In the genomic region with DNA sequence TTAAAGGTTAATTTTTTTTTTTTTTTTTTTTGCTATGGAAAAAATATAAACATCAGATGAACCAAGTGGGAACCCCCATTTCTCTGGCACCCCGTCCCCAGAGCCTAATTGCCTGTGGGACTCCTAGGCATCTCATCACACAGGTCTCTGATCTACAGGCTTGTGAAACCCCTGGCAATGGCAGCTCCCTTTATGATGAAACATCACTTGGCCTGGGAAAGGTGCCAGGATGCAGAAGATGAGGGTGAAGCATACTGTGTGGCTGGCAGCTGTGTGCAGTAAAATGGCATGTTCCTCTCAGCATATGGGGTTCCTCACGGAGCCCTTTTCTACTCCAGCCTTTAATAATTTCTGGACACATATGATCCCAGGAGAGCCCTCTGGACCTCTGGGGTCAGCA, we compare ENCODE assay signal across 8 mouse cellular contexts. TPM values are rescaled to one million over a fixed set of nuclear protein-coding genes. Genes with fewer than 3 reads are reported as not detected.
DNase-seq lines count a peak whose midpoint lies in the region; ATAC-seq lines count a peak whose summit lies in the region.

No protein-coding gene starts in this region.

- no peaks in the 10 kb centered on the region for H3K36me3 ChIP-seq in forebrain, embryonic 12.5 days (replicated peaks)
- H3K36me3 ChIP-seq in forebrain, embryonic 10.5 days (replicated peaks) = no peaks in the 10 kb centered on the region
- H3K36me3 ChIP-seq in neural tube, embryonic 11.5 days (ENCODE audit: control insufficient read depth, insufficient read depth, low read length) = no peaks in the 10 kb centered on the region
- H3K36me3 ChIP-seq in midbrain, embryonic 12.5 days = no peaks in the 10 kb centered on the region

- peaks cover 32% of the 10 kb centered on the region for H3K4me1 ChIP-seq in forebrain, embryonic 12.5 days
- 0 out of 2 replicates have a peak, but pooled peaks cover 3% of the 10 kb centered on the region for H3K4me1 ChIP-seq in forebrain, embryonic 10.5 days
- H3K4me1 ChIP-seq in neural tube, embryonic 11.5 days (ENCODE audit: control insufficient read depth, insufficient read depth, low read length) = peaks cover 20% of the 10 kb centered on the region
- peaks cover 33% of the 10 kb centered on the region for H3K4me1 ChIP-seq in midbrain, embryonic 12.5 days

- no peaks in the 10 kb centered on the region for H3K27me3 ChIP-seq in forebrain, embryonic 12.5 days
- no peaks in the 10 kb centered on the region for H3K27me3 ChIP-seq in forebrain, embryonic 10.5 days (ENCODE audit: poor library complexity, severe bottlenecking)
- H3K27me3 ChIP-seq in neural tube, embryonic 11.5 days (ENCODE audit: control insufficient read depth, insufficient read depth, low read length) = no peaks in the 10 kb centered on the region
- H3K27me3 ChIP-seq in midbrain, embryonic 12.5 days = no peaks in the 10 kb centered on the region

- 0 out of 2 replicates have a peak overlapping the region, but pooled peaks have one; percentile 38 for H3K27ac ChIP-seq in forebrain, embryonic 12.5 days
- no peak overlapping the region for H3K27ac ChIP-seq in forebrain, embryonic 10.5 days
- H3K27ac ChIP-seq in neural tube, embryonic 11.5 days (ENCODE audit: low read depth, low read length) = 0 out of 2 replicates have a peak overlapping the region, but pooled peaks have one; percentile 27
- peak overlapping the region; percentile 58 for H3K27ac ChIP-seq in midbrain, embryonic 12.5 days (replicated peaks)

- H3K4me3 ChIP-seq in forebrain, embryonic 12.5 days (replicated peaks) = no peak overlapping the region
- no peak overlapping the region for H3K4me3 ChIP-seq in forebrain, embryonic 10.5 days
- no peak overlapping the region for H3K4me3 ChIP-seq in neural tube, embryonic 11.5 days (ENCODE audit: low read depth, low read length)
- no peak overlapping the region for H3K4me3 ChIP-seq in midbrain, embryonic 12.5 days

- no peak overlapping the region for H3K9ac ChIP-seq in forebrain, embryonic 12.5 days
- no peak overlapping the region for H3K9ac ChIP-seq in neural tube, embryonic 11.5 days (ENCODE audit: low read length)
- no peak overlapping the region for H3K9ac ChIP-seq in midbrain, embryonic 12.5 days (replicated peaks)

- intact Hi-C loops in gastrocnemius, postnatal 36 days (cut with DNase I) = no loop called here

- no peak for DNase-seq in forebrain, embryonic 10.5 days (ENCODE audit: extremely low spot score, low spot score)
- DNase-seq in neural tube, embryonic 11.5 days (ENCODE audit: low spot score) = no peak
- DNase-seq in neural tube, embryonic 10.5 days (ENCODE audit: extremely low spot score, low spot score) = no peak
- peak; percentile 14 for DNase-seq in gonadal fat pad, adult 2 months (ENCODE audit: low read depth)
- no peak for DNase-seq in gastrocnemius, postnatal 36 days

- WGBS in forebrain, embryonic 12.5 days = 69% methylated on average over 2 of the region's 2 CpGs
- 93% methylated on average over 2 of the region's 2 CpGs for WGBS in forebrain, embryonic 10.5 days
- 49% methylated on average over 2 of the region's 2 CpGs for WGBS in neural tube, embryonic 11.5 days
- 73% methylated on average over 2 of the region's 2 CpGs for WGBS in midbrain, embryonic 12.5 days

- H3K9me3 ChIP-seq in forebrain, embryonic 12.5 days = no peaks in the 10 kb centered on the region
- H3K9me3 ChIP-seq in forebrain, embryonic 10.5 days = no peaks in the 10 kb centered on the region
- no peaks in the 10 kb centered on the region for H3K9me3 ChIP-seq in neural tube, embryonic 11.5 days (ENCODE audit: control insufficient read depth, low read length)
- H3K9me3 ChIP-seq in midbrain, embryonic 12.5 days = no peaks in the 10 kb centered on the region

- ATAC-seq in forebrain, embryonic 12.5 days (ENCODE audit: low FRiP score) = no peak
- ATAC-seq in neural tube, embryonic 11.5 days (ENCODE audit: insufficient read depth, low FRiP score, low TSS enrichment) = no peak
- peak; percentile 41; the same call in 1 of the 2 replicates for ATAC-seq in midbrain, embryonic 12.5 days (ENCODE audit: low FRiP score, low read depth)
- no peak for ATAC-seq in megakaryocyte, adult 5-6 weeks (ENCODE audit: poor library complexity, severe bottlenecking)

- no peak overlapping the region for H3K4me2 ChIP-seq in forebrain, embryonic 12.5 days
- H3K4me2 ChIP-seq in neural tube, embryonic 11.5 days (ENCODE audit: low read depth) = no peak overlapping the region
- H3K4me2 ChIP-seq in midbrain, embryonic 12.5 days (replicated peaks) = no peak overlapping the region; the same call in 1 of the 2 replicates

RNA-seq across cellular contexts. Expression of a gene that starts 40.3 kb away (rescaled TPM):
- polyA plus RNA-seq in forebrain, embryonic 12.5 days (2016; fragmentation: Nextera tagmentation; extraction: Ambion mirVana) = 132 and 161 TPM in 2 replicates
- polyA plus RNA-seq in forebrain, embryonic 10.5 days (2016; fragmentation: Nextera tagmentation; extraction: Ambion mirVana) = 26.9 and 30.2 TPM in 2 replicates
- 163 and 193 TPM in 2 replicates for polyA plus RNA-seq in neural tube, embryonic 11.5 days (2014; fragmentation: Nextera tagmentation; extraction: Ambion mirVana)
- polyA plus RNA-seq in gonadal fat pad, adult 2 months (2012; rRNA removed) = 9.3 and 16.4 TPM in 2 replicates
- 208 and 228 TPM in 2 replicates for polyA plus RNA-seq in midbrain, embryonic 12.5 days (2016; fragmentation: Nextera tagmentation; extraction: Ambion mirVana)
- total RNA-seq in gastrocnemius, postnatal 36 days (2021) = 10 to 100 TPM; 11.2 to 17.6 TPM
- 12.0 and 14.0 TPM in 2 replicates for total RNA-seq in megakaryocyte, adult 5-6 weeks (2015)
- total RNA-seq in megakaryocyte, adult 5-6 weeks (2017) = 9.6 and 10.9 TPM in 2 replicates
